Mouse (Mus musculus) layer of hippocampus, adult 11-12 months (tissue): ENCODE measurements around the gene Olfr1256.

Experiments
- DNase-seq: peaks from one replicate; pipeline ENCODE4 v3.0.0; 2022; ENCODE audit warnings: low spot score

Olfr1256 gene

GRCm38 (mm10) chr2:89841455-89841854, at the start of gene Olfr1256:
Olfr1256 (minus strand) TSS chr2:89841555.
- DNase-seq: no peak

- DNase-seq: no peak
Observed at GRCm38 (mm10) chr2:89878137-89878536, 36.8 kb upstream of the Olfr1256 start, which contains the start of gene Olfr1257. Olfr1257 (plus strand) TSS chr2:89878437.

GRCm38 (mm10) chr2:89849230-89849629, 7.9 kb upstream of the Olfr1256 start:
- no peak for DNase-seq

- DNase-seq: no peak
Observed at GRCm38 (mm10) chr2:89848105-89848504, 6.8 kb upstream of the Olfr1256 start, which contains the start of gene Olfr48. Olfr48 (minus strand) TSS chr2:89848205.

GRCm38 (mm10) chr2:89820216-89820615, 21.1 kb downstream of the Olfr1256 start:
- DNase-seq: no peak

- no peak for DNase-seq
Observed at GRCm38 (mm10) chr2:89811751-89812150, 29.6 kb downstream of the Olfr1256 start, which contains the start of gene Olfr1255. Olfr1255 (plus strand) TSS chr2:89812051.

- DNase-seq: no peak
Observed at GRCm38 (mm10) chr2:89810751-89811150, 30.6 kb downstream of the Olfr1256 start.

- no peak for DNase-seq
Observed at GRCm38 (mm10) chr2:89799583-89799982, 41.8 kb downstream of the Olfr1256 start.

GRCm38 (mm10) chr2:89793519-89793918, 47.8 kb downstream of the Olfr1256 start, which contains the start of gene Olfr1254:
Olfr1254 (minus strand) TSS chr2:89793619.
- no peak for DNase-seq
